16 mouse cellular contexts compared by ENCODE assay signal in the genomic region with DNA sequence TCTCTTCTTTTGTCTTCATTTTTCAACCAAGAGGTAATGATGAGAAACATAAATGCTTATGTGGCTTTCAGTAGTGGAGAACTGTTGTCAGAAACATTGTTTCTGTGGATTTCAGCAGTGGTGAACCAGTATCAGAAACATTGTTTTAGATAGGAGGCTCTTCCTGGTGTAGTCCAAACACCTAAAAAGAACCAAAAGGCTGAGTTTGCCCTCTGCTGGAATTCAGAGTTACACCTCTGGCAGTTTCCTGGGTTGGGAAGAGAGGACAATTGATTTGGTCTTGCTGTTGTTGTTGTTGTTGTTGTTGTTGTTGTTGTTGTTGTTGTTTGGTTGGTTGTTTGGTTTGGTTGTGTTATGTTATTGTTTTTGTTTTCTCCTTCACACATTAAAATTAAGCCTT. TPM values are rescaled to one million over a fixed set of nuclear protein-coding genes. Genes with fewer than 3 reads are reported as not detected.
DNase-seq lines count a peak whose midpoint lies in the region; ATAC-seq and TF ChIP-seq lines count a peak whose summit lies in the region.
"Had no signal": no experiment of that assay in that cellular context is flagged by ENCODE, and none has a peak within 500 bp of the region (broad histone marks: within the 10 kb centered on the region; RNA-seq: fewer than 3 reads in every experiment).

No protein-coding gene starts in this region.

- no peaks in the 10 kb centered on the region for H3K36me3 ChIP-seq in forebrain, postnatal 0 days (ENCODE audit: insufficient read depth)
- no peaks in the 10 kb centered on the region for H3K36me3 ChIP-seq in forebrain, embryonic 12.5 days (replicated peaks)
- no peaks in the 10 kb centered on the region for H3K36me3 ChIP-seq in limb, embryonic 14.5 days (ENCODE audit: control insufficient read depth, insufficient read depth, low read length)
- H3K36me3 ChIP-seq in limb, embryonic 10.5 days = no peaks in the 10 kb centered on the region
- H3K36me3 ChIP-seq: G1E; heart, embryonic 15.5 days; hindbrain, embryonic 13.5 days; liver, embryonic 15.5 days; midbrain, embryonic 13.5 days; neural tube, embryonic 12.5 days had no signal

- DNase-seq in forebrain, postnatal 0 days = no peak
- DNase-seq in limb, embryonic 14.5 days (ENCODE audit: low spot score) = peak; percentile 2
- no peak for DNase-seq in limb, embryonic 10.5 days (ENCODE audit: low spot score)
- DNase-seq in ZHBTc4 (ENCODE audit: low read depth, low spot score) = peak; percentile 10
- peak; percentile 30 to 52 for DNase-seq in cerebellum, postnatal 10 days
- DNase-seq in urinary bladder, postnatal 14 days (ENCODE audit: low spot score) = no peak
- DNase-seq: lung, postnatal 36 days had no signal

- no peak overlapping the region for H3K9ac ChIP-seq in forebrain, postnatal 0 days
- H3K9ac ChIP-seq in forebrain, embryonic 12.5 days = no peak overlapping the region
- H3K9ac ChIP-seq in limb, embryonic 14.5 days (ENCODE audit: low read depth, low read length, severe bottlenecking) = no peak overlapping the region
- H3K9ac ChIP-seq: heart, embryonic 15.5 days; hindbrain, embryonic 13.5 days; liver, embryonic 15.5 days; midbrain, embryonic 13.5 days; neural tube, embryonic 12.5 days had no signal

- H3K9me3 ChIP-seq in forebrain, postnatal 0 days (ENCODE audit: low read length) = no peaks in the 10 kb centered on the region
- H3K9me3 ChIP-seq in forebrain, embryonic 12.5 days = no peaks in the 10 kb centered on the region
- H3K9me3 ChIP-seq in limb, embryonic 14.5 days (ENCODE audit: control insufficient read depth, low read length) = no peaks in the 10 kb centered on the region
- H3K9me3 ChIP-seq in limb, embryonic 10.5 days (replicated peaks) = no peaks in the 10 kb centered on the region
- H3K9me3 ChIP-seq: heart, embryonic 15.5 days; hindbrain, embryonic 13.5 days; liver, embryonic 15.5 days; midbrain, embryonic 13.5 days; neural tube, embryonic 12.5 days had no signal

- no peak overlapping the region for H3K4me3 ChIP-seq in forebrain, postnatal 0 days (ENCODE audit: low read depth, low read length)
- no peak overlapping the region for H3K4me3 ChIP-seq in forebrain, embryonic 12.5 days (replicated peaks)
- H3K4me3 ChIP-seq in limb, embryonic 14.5 days (replicated peaks; ENCODE audit: low read length) = no peak overlapping the region
- no peak overlapping the region for H3K4me3 ChIP-seq in limb, embryonic 10.5 days
- H3K4me3 ChIP-seq: heart, embryonic 15.5 days; hindbrain, embryonic 13.5 days; liver, embryonic 15.5 days; midbrain, embryonic 13.5 days; neural tube, embryonic 12.5 days had no signal

- peak; percentile 29 for TF ChIP-seq CTCF in forebrain, postnatal 0 days (IDR thresholded peaks at IDR 0.05; ENCODE audit: low read depth)

- no peaks in the 10 kb centered on the region for H3K27me3 ChIP-seq in forebrain, postnatal 0 days (ENCODE audit: insufficient read depth, low read length)
- no peaks in the 10 kb centered on the region for H3K27me3 ChIP-seq in forebrain, embryonic 12.5 days
- no peaks in the 10 kb centered on the region for H3K27me3 ChIP-seq in limb, embryonic 14.5 days (ENCODE audit: control insufficient read depth, insufficient read depth, low read length)
- no peaks in the 10 kb centered on the region for H3K27me3 ChIP-seq in limb, embryonic 10.5 days (ENCODE audit: low read depth, poor library complexity, severe bottlenecking)
- H3K27me3 ChIP-seq: heart, embryonic 15.5 days; hindbrain, embryonic 13.5 days; liver, embryonic 15.5 days; midbrain, embryonic 13.5 days; neural tube, embryonic 12.5 days had no signal

- ATAC-seq in forebrain, postnatal 0 days = no peak
- no peak for ATAC-seq in forebrain, embryonic 12.5 days (ENCODE audit: low FRiP score)
- ATAC-seq in limb, embryonic 14.5 days (ENCODE audit: low FRiP score, low read depth) = no peak
- ATAC-seq in granulocyte monocyte progenitor cell, adult 5-6 weeks (replicated peaks; ENCODE audit: poor library complexity, severe bottlenecking) = no peak
- ATAC-seq: activated CD4-positive, CD25-positive, alpha-beta regulatory T cell, adult 4 months; midbrain, embryonic 13.5 days had no signal

- no peaks in the 10 kb centered on the region for H3K4me1 ChIP-seq in forebrain, postnatal 0 days (ENCODE audit: insufficient read depth)
- H3K4me1 ChIP-seq in forebrain, embryonic 12.5 days = no peaks in the 10 kb centered on the region
- H3K4me1 ChIP-seq in limb, embryonic 14.5 days (ENCODE audit: control insufficient read depth, insufficient read depth, low read length) = no peaks in the 10 kb centered on the region
- H3K4me1 ChIP-seq in limb, embryonic 10.5 days = no peaks in the 10 kb centered on the region
- H3K4me1 ChIP-seq: heart, embryonic 15.5 days; hindbrain, embryonic 13.5 days; liver, embryonic 15.5 days; midbrain, embryonic 13.5 days; neural tube, embryonic 12.5 days had no signal

- no peak for TF ChIP-seq POLR2A in limb, embryonic 14.5 days (IDR thresholded peaks at IDR 0.05; ENCODE audit: borderline replicate concordance, extremely low read depth, insufficient read depth, insufficient read length)

- H3K27ac ChIP-seq in forebrain, postnatal 0 days (ENCODE audit: low read depth, low read length) = no peak overlapping the region
- no peak overlapping the region for H3K27ac ChIP-seq in forebrain, embryonic 12.5 days
- no peak overlapping the region for H3K27ac ChIP-seq in limb, embryonic 14.5 days (replicated peaks; ENCODE audit: low read depth, low read length)
- no peak overlapping the region for H3K27ac ChIP-seq in limb, embryonic 10.5 days
- H3K27ac ChIP-seq: heart, embryonic 15.5 days; hindbrain, embryonic 13.5 days; liver, embryonic 15.5 days; midbrain, embryonic 13.5 days; neural tube, embryonic 12.5 days had no signal

- no peak overlapping the region for H3K4me2 ChIP-seq in forebrain, postnatal 0 days (ENCODE audit: low read depth)
- H3K4me2 ChIP-seq in forebrain, embryonic 12.5 days = no peak overlapping the region
- H3K4me2 ChIP-seq in limb, embryonic 14.5 days (replicated peaks; ENCODE audit: low read depth, low read length, severe bottlenecking) = no peak overlapping the region
- H3K4me2 ChIP-seq: heart, embryonic 15.5 days; hindbrain, embryonic 13.5 days; liver, embryonic 15.5 days; midbrain, embryonic 13.5 days; neural tube, embryonic 12.5 days had no signal

RNA-seq across cellular contexts. Expression of a gene that starts 58.4 kb away (rescaled TPM):
- 82.9 and 116 TPM in 2 replicates for total RNA-seq in forebrain, postnatal 0 days (2014; rRNA removed)
- polyA plus RNA-seq in forebrain, postnatal 0 days (2015; fragmentation: Nextera tagmentation; extraction: Ambion mirVana) = 35.9 and 58.4 TPM in 2 replicates
- polyA plus RNA-seq in forebrain, embryonic 12.5 days (2016; fragmentation: Nextera tagmentation; extraction: Ambion mirVana) = 15.0 and 15.1 TPM in 2 replicates
- polyA plus RNA-seq in limb, embryonic 14.5 days (2012; rRNA removed) = 5.0 and 5.5 TPM in 2 replicates
- polyA plus RNA-seq in limb, embryonic 14.5 days (2014; fragmentation: Nextera tagmentation; extraction: Ambion mirVana) = 2.4 and 2.7 TPM in 2 replicates
- 0.44 and 0.51 TPM in 2 replicates for polyA plus RNA-seq in limb, embryonic 10.5 days (2016; fragmentation: Nextera tagmentation; extraction: Ambion mirVana)
- not detected in 2 replicates for total RNA-seq in granulocyte monocyte progenitor cell, adult 5-6 weeks (2014; fragmentation: Nextera tagmentation)
- total RNA-seq in granulocyte monocyte progenitor cell, adult 5-6 weeks (2017) = not detected in 2 replicates
- polyA plus RNA-seq: G1E had no signal

Comparison
In these comparisons a context has a peak if more than half of its experiments do, and no peak if none do; other contexts are left out.
1. DNase-seq: peak in limb, embryonic 14.5 days (single experiment), ZHBTc4 (single experiment) and cerebellum, postnatal 10 days (2 of 2); none in forebrain, postnatal 0 days (single experiment), limb, embryonic 10.5 days (single experiment) and urinary bladder, postnatal 14 days (single experiment).